10 mouse cellular contexts compared by ENCODE assay signal in the genomic region with DNA sequence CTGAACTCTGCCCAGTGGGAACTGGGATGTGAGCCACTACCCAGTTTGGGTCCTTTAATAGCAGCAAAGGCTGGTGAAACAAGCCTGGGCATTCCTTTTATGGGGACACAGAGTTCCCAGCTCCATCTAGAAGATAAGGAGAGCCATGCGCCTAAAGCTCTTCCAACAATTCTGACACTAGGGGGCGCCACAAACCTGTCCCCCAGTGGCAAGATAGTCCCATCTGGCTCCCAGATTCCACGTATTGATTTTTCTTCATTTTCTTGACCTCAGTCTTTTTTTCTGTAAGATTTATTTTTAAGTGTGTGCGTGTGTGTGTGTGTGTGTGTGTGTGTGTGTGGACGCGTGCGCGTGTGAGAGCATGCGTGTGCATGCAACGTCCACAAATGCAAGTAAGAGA. TPM values are rescaled to one million over a fixed set of nuclear protein-coding genes. Genes with fewer than 3 reads are reported as not detected.
DNase-seq lines count a peak whose midpoint lies in the region; ATAC-seq lines count a peak whose summit lies in the region.
"Had no signal": no experiment of that assay in that cellular context is flagged by ENCODE, and none has a peak within 500 bp of the region (broad histone marks: within the 10 kb centered on the region; RNA-seq: fewer than 3 reads in every experiment).

No protein-coding gene starts in this region.

- DNase-seq in heart, postnatal 36 days, result peak; percentile 41 to 56
- DNase-seq in heart, postnatal 25 days (ENCODE audit: low spot score), result no peak
- peak; percentile 47 for DNase-seq in urinary bladder, postnatal 14 days (ENCODE audit: low spot score)
- no peak for DNase-seq in urinary bladder, postnatal 10 days (ENCODE audit: low spot score)
- DNase-seq in c-Kit-positive CD71-positive TER-119-negative erythroid progenitor cells, embryonic 14.5 days (ENCODE audit: low read depth), result peak; percentile 13
- DNase-seq in left cerebral cortex, postnatal 4 days, result peak; percentile 29
- DNase-seq in splenic B cell, adult 2 months (ENCODE audit: low read depth, low spot score), result peak; percentile 13

- no peaks in the 10 kb centered on the region for H3K36me3 ChIP-seq in splenic B cell, adult 2 months (ENCODE audit: control insufficient read depth, insufficient read depth, low read length, poor library complexity, severe bottlenecking)
- H3K36me3 ChIP-seq: neural tube, embryonic 12.5 days had no signal

- H3K27me3 ChIP-seq in splenic B cell, adult 2 months (ENCODE audit: control insufficient read depth, insufficient read depth, low read length, poor library complexity, severe bottlenecking), result no peaks in the 10 kb centered on the region
- H3K27me3 ChIP-seq: neural tube, embryonic 12.5 days had no signal

- intact Hi-C loops in heart, postnatal 36 days (cut with DNase I), result loop anchor here (10.0 kb wide), 1 partner anchor 224 kb away; a partner anchor contains a TSS
- intact Hi-C loops in heart, postnatal 25 days (cut with DNase I), result loop anchor here (5.0 kb wide), 1 partner anchor 33 kb away; a partner anchor contains a TSS
- intact Hi-C loops in left cerebral cortex, postnatal 4 days (cut with DNase I), result loop anchor here (5.0 kb wide), 1 partner anchor 102 kb away; no protein-coding TSS in a partner anchor

- ATAC-seq in erythroid progenitor cell, adult 5-6 weeks (replicated peaks; ENCODE audit: low FRiP score, poor library complexity, severe bottlenecking), result no peak

RNA-seq across cellular contexts. Expression of a gene that starts 10.3 kb away (rescaled TPM):
- total RNA-seq in heart, postnatal 36 days (2021), result not detected
- not detected for total RNA-seq in heart, postnatal 25 days (2021)
- not detected for total RNA-seq in left cerebral cortex, postnatal 4 days (2021)
- not detected in 2 replicates for total RNA-seq in erythroid progenitor cell, adult 5-6 weeks (2015; ENCODE audit: low replicate concordance)
- total RNA-seq in erythroid progenitor cell, adult 5-6 weeks (2017; ENCODE audit: low replicate concordance), result not detected in 2 replicates
- total RNA-seq: common myeloid progenitor, adult 5-6 weeks had no signal

RNA-seq across cellular contexts. Expression of a gene that starts 30.6 kb away (rescaled TPM):
- total RNA-seq in heart, postnatal 36 days (2021), result 1 to 10 TPM; 4.3 to 6.4 TPM
- total RNA-seq in heart, postnatal 25 days (2021), result 1 to 10 TPM; 4.8 to 4.9 TPM
- under 1 TPM; 0.34 to 0.38 TPM for total RNA-seq in left cerebral cortex, postnatal 4 days (2021)
- total RNA-seq in erythroid progenitor cell, adult 5-6 weeks (2015; ENCODE audit: low replicate concordance), result not detected in 2 replicates
- not detected in 2 replicates for total RNA-seq in erythroid progenitor cell, adult 5-6 weeks (2017; ENCODE audit: low replicate concordance)
- total RNA-seq: common myeloid progenitor, adult 5-6 weeks had no signal

RNA-seq across cellular contexts. Expression of a gene that starts 33.5 kb away (rescaled TPM):
- 1 to 10 TPM; 4.2 to 4.7 TPM for total RNA-seq in heart, postnatal 36 days (2021)
- total RNA-seq in heart, postnatal 25 days (2021), result 1 to 10 TPM; 3.3 to 3.4 TPM
- total RNA-seq in left cerebral cortex, postnatal 4 days (2021), result under 1 TPM; 0.64 to 0.70 TPM
- total RNA-seq in erythroid progenitor cell, adult 5-6 weeks (2015; ENCODE audit: low replicate concordance), result not detected in 2 replicates
- total RNA-seq in erythroid progenitor cell, adult 5-6 weeks (2017; ENCODE audit: low replicate concordance), result not detected in 2 replicates
- total RNA-seq: common myeloid progenitor, adult 5-6 weeks had no signal

RNA-seq across cellular contexts. Expression of a gene that starts 50.4 kb away (rescaled TPM):
- total RNA-seq in heart, postnatal 36 days (2021), result not detected
- total RNA-seq in heart, postnatal 25 days (2021), result not detected
- not detected for total RNA-seq in left cerebral cortex, postnatal 4 days (2021)
- total RNA-seq in erythroid progenitor cell, adult 5-6 weeks (2015; ENCODE audit: low replicate concordance), result not detected in 2 replicates
- total RNA-seq in erythroid progenitor cell, adult 5-6 weeks (2017; ENCODE audit: low replicate concordance), result not detected in 2 replicates
- total RNA-seq: common myeloid progenitor, adult 5-6 weeks had no signal

RNA-seq across cellular contexts. Expression of a gene that starts 59.9 kb away (rescaled TPM):
- total RNA-seq in heart, postnatal 36 days (2021), result not detected
- total RNA-seq in heart, postnatal 25 days (2021), result not detected
- not detected for total RNA-seq in left cerebral cortex, postnatal 4 days (2021)
- not detected in 2 replicates for total RNA-seq in erythroid progenitor cell, adult 5-6 weeks (2015; ENCODE audit: low replicate concordance)
- total RNA-seq in erythroid progenitor cell, adult 5-6 weeks (2017; ENCODE audit: low replicate concordance), result not detected in 2 replicates
- total RNA-seq: common myeloid progenitor, adult 5-6 weeks had no signal

Comparison
In these comparisons a context has a peak if more than half of its experiments do, and no peak if none do; other contexts are left out.
1. DNase-seq: peak in heart, postnatal 36 days (2 of 2), urinary bladder, postnatal 14 days (single experiment), c-Kit-positive CD71-positive TER-119-negative erythroid progenitor cells, embryonic 14.5 days (single experiment), left cerebral cortex, postnatal 4 days (single experiment) and splenic B cell, adult 2 months (single experiment); none in heart, postnatal 25 days (single experiment) and urinary bladder, postnatal 10 days (single experiment).